Mouse (Mus musculus) thymus, postnatal 14 days (tissue): Measurements from ENCODE around the gene Dcst2.
A peak's percentile ranks its signal among the peaks of the same experiment; 100 is the strongest.

Source experiments
- DNase-seq: peaks from one replicate; pipeline ENCODE4 v3.0.0; 2021

The Dcst2 gene

GRCm38 (mm10) chr3:89361675-89362074 lies at the start of gene Dcst2:
Gene Dcst2 (plus strand): TSS chr3:89361975.
- no peak for DNase-seq

- no peak for DNase-seq
These were observed 47.4 kb upstream of the Dcst2 start for GRCm38 (mm10) chr3:89314340-89314739.

GRCm38 (mm10) chr3:89314791-89315190 lies 47.0 kb upstream of the Dcst2 start:
- no peak for DNase-seq

GRCm38 (mm10) chr3:89315195-89315929 lies 46.4 kb upstream of the Dcst2 start:
- DNase-seq: peak; percentile 72

- DNase-seq: peak; percentile 33
These were observed 45.6 kb upstream of the Dcst2 start for GRCm38 (mm10) chr3:89315930-89316831.

- peak; percentile 80 for DNase-seq
These were observed 44.9 kb upstream of the Dcst2 start for GRCm38 (mm10) chr3:89316833-89317232.

GRCm38 (mm10) chr3:89317246-89317645 lies 44.5 kb upstream of the Dcst2 start:
- DNase-seq: no peak

- DNase-seq: no peak
These were observed 43.5 kb upstream of the Dcst2 start for GRCm38 (mm10) chr3:89318316-89318715.

GRCm38 (mm10) chr3:89318971-89319590 lies 42.7 kb upstream of the Dcst2 start:
- DNase-seq: no peak

- peak; percentile 41 for DNase-seq
These were observed 42.0 kb upstream of the Dcst2 start for GRCm38 (mm10) chr3:89319591-89320350.

GRCm38 (mm10) chr3:89320581-89321182 lies 41.1 kb upstream of the Dcst2 start:
- peak; percentile 25 for DNase-seq

- no peak for DNase-seq
These were observed 40.3 kb upstream of the Dcst2 start for GRCm38 (mm10) chr3:89321183-89322130.

GRCm38 (mm10) chr3:89322131-89322500 lies 39.7 kb upstream of the Dcst2 start:
- DNase-seq: no peak

- peak; percentile 76 for DNase-seq
These were observed 39.1 kb upstream of the Dcst2 start, which contains the start of gene Efna3 for GRCm38 (mm10) chr3:89322514-89323165. Gene Efna3 (minus strand): TSS chr3:89322965.

GRCm38 (mm10) chr3:89325882-89326281 lies 35.9 kb upstream of the Dcst2 start:
- DNase-seq: no peak

GRCm38 (mm10) chr3:89327371-89327870 lies 34.4 kb upstream of the Dcst2 start:
- no peak for DNase-seq

GRCm38 (mm10) chr3:89328623-89329022 lies 33.2 kb upstream of the Dcst2 start:
- no peak for DNase-seq

- no peak for DNase-seq
These were observed 31.4 kb upstream of the Dcst2 start for GRCm38 (mm10) chr3:89330346-89330745.

GRCm38 (mm10) chr3:89330948-89331347 lies 30.8 kb upstream of the Dcst2 start:
- DNase-seq: no peak

GRCm38 (mm10) chr3:89331561-89331960 lies 30.2 kb upstream of the Dcst2 start:
- no peak for DNase-seq
